Mouse (Mus musculus) heart, adult 8-10 months (tissue): ENCODE measurements around the gene Pabpc4. TPM values are rescaled to one million over a fixed set of nuclear protein-coding genes. Genes with fewer than 3 reads are reported as not detected.

Source experiments
- DNase-seq: peaks from one replicate; pipeline ENCODE4 v3.0.0; 2022; ENCODE audit warnings: low spot score
- total RNA-seq, 4 experiments: library from RNA; stranded (reverse); gene quantifications; 2 replicates each; pipeline ENCODE4 v1.2.4; 2022

Gene Pabpc4
- total RNA-seq: 100 to 1,000 TPM; 323 to 392 (median 367) TPM

DNA sequence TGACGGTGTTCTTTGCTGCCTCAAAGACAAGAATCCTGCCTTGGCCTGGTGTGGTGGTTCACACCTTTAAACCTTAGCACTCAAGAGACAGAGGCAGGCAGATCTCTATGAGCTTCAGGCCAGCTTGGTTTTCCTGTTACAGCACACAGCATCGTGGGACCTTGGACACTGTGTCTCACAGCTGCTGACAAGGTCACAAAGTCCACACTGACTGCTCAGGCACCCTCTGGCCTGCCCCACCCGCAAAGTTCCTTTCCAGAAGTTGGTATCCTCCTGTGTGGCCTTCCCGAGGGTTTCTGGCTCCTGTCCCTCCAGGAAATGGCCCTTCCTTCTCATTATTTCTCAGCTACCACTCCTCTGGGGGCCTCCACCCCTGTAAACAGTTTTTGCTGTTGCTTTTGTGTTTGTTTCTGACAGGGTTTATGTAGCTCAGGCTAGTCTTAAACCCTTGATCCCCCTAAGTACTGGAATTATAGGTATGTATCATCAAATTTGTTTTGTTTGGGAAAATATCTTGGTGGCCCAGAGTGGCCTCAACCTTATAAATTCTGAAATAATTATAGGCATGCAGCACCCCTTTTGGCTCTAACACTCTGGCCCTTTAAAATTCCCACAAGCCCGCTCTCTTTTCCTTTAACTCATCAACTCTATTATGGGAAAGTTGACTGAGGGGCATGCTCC lies at the start of gene Pabpc4:
Pabpc4 (plus strand) TSS at position 631 of the 681 bp plus-strand sequence.
- no peak for DNase-seq

- DNase-seq: no peak
Measured at GRCm38 (mm10) chr4:123213975-123214374, 48.2 kb upstream of the Pabpc4 start.

- no peak for DNase-seq
Measured at GRCm38 (mm10) chr4:123215367-123215766, 46.8 kb upstream of the Pabpc4 start.

- DNase-seq: no peak
Measured at GRCm38 (mm10) chr4:123216782-123217181, 45.4 kb upstream of the Pabpc4 start.

DNA sequence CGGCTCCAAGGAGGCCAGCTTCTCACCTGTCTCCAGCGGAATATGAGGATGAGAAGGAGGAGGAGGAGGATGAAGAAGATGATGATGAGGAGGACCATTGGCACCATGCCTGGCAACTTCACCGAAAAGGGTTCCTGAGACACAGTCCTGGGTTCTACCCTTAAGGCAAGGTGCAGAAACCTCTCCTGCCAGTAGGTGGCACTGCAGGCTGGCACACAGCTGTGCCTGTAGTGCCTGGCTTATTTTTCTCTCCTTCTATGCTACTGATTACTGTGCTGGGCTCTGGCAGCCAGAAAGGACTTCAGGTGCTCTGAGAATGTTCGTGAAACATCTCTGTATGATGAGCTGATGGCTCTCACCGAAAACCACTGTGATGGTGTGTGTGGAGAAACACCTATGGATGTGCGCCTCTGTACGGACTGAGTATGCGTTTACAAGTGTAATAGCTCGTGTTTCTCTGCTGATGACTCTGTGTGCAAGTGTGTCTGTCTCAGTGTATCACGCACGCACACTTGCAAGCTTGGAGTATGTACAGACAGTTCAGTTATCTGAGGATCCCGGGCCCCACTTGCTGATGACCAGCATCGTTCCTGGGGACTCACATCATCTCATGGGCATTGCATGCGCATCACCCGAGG lies 42.3 kb upstream of the Pabpc4 start:
- DNase-seq: no peak

- DNase-seq: no peak
Measured at GRCm38 (mm10) chr4:123220637-123221036, 41.5 kb upstream of the Pabpc4 start.

DNA sequence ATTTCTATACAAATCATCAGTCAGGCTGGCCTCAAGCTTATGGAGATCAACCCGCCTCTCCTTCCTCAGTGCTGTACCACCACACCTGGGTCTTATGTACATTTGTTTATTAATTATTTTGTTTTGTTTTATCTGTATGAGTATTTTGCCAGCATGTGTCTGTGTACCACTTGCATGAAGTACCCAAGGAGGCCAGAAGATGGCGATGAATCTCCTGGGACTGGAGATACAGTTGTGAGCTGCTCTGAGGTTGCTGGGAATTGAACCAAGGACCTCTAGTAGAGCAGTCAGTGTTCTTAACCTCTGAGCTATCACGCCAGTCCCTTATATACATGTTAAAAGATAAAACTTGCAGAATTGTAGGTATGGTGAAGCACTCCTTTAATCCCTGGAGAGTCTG lies 38.8 kb upstream of the Pabpc4 start:
- DNase-seq: no peak

DNA sequence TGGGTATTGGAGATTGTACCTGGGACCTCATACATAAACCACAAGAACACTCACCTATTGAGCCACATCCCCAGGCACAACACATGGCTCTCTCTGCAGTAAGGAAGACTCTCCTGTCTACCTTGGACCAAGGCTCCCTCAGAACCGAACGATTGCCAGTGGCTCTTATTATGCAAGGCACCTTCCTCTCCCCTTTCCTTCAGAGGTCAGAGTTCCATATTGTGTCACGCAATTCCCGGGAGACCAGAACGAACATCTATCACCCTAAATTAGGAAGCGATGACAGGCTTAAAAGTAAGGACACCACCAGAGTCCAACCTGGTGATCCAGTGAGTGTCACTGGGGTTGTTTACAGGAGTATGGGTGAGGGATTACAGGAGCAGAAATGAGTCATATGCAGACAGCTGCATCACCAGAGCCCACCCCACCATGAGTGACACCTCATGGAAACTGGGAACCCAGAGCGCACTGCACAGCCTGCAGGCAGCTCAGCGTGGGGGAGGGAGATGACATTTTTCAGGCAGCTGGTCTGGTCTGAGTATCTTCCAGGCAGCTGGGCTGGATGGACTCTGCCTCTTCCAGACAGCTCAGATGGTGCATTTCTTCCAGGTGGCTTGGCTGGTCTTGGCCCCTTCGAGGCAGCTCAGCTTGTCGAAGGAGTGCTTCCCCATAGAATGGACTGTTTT lies 36.3 kb upstream of the Pabpc4 start:
- DNase-seq: peak; percentile 66

DNA sequence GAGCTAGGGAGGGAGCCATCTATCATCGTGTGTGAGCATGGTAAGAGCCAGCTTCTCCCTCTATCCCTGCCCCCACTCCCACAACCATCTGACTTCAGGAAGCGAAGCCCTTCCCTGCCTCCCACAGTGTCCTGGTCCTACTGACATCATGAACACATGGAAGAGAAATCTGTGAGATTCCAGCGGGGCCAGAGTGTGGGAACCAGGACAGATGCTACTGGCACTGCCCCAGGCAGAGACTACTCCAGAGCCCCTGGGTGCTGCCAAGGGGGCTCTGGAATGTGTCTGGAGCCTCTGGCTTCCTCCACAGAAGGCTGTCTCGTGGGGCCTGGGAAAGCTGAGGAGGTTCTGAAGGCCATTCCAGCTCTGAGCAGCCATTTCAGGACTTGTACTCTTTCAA lies 34.4 kb upstream of the Pabpc4 start:
- peak; percentile 81 for DNase-seq

DNA sequence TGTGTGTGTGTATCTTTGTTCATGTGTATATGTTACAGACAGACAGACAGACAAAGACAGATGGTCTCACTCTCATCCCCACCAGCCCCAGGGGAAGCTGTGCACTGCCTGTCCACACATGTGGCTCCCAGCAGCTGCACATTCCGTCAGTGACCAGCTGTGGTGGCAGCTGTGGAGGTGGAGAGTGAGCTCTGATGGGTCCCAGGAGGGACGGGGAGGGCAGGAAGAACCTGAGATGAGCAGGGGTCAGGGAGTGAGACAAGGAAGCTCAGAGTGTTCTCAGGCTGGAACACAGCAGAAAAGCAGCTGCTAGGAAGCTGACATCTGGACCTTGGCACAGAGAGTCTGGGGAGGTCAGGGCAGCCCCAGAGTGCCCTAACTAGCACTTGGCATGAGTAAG lies 33.9 kb upstream of the Pabpc4 start:
- peak; percentile 81 for DNase-seq

- DNase-seq: peak; percentile 48
Measured at GRCm38 (mm10) chr4:123229166-123229565, 33.0 kb upstream of the Pabpc4 start.

DNA sequence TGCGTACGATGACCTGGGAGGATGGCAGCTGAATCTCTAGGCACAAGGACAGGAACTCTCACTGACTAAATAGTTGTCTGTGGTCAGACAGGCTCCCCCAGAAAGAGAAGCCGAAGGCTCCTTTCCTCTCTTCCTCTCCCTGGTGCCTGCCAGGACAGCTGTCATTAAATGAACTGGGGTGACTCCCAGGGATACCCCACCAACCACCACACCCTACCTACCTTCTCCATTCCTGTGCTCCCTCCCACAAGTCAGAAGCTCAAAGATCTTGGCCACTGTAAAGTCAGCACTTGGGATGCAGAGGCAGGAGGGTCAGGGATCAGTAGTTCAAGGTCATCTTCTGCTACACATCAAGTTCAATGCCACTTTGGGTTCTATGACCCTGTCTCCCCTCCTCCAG lies 29.3 kb upstream of the Pabpc4 start:
- DNase-seq: no peak

DNA sequence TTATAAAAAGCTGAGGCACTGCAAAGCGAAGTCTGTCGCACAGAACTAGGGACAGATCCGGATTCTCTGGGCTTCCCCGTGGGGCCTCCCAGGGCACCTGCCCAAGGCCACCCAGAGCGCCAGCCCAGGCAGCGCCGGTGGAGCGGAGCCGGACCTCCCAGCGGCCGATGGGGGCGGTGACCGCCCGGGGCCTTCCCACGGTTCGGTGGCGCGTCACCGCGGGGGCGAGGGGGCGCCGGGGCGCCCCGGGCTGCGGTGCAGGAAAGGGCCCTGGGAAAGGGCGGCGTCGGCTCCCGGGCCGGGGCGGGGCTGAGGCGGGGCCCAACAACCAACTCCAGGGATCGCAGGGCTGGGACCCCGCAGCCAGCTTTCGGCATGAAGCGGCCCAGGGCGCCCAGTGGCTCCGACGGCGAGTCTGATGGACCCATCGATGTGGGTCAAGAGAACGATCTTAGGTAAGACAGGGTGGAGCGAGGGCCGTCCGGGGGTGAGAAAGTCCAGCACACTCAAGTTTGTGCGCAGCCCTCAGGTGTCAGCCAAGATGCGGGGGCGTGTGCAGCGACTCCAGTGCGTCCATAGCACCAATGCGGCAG lies 28.6 kb upstream of the Pabpc4 start, which contains the start of gene Heyl:
Heyl (plus strand) TSS at position 65 of the 593 bp plus-strand sequence.
- DNase-seq: peak; percentile 57

DNA sequence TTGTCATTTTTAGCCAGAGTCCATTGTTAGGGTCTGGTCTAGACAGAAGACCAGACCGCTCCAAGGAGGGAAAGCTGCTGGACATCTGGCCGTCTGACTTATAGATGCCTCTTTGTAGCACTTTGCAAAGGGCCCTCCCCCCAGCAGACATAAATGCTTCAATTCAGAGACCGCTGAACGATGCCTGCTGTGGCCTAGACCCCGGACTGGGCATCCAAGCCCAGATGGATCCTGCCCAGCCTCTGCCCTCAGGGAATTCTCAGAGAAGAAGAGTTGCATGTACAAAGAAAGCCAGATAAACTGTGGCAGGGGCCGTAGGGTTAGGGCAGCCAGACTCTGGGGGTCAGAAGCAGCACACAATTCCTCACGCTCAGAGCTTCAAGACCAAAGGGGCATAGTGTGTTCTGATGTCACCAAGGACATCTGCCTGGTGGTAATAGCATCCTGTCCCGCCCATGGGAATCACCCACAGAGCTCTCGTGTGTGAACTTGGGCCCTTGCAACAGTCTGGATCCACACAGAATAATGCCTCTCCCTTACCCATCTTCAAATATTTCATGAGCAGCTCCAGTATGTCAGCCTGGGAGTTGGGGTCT lies 26.2 kb upstream of the Pabpc4 start:
- no peak for DNase-seq

- DNase-seq: no peak
Measured at GRCm38 (mm10) chr4:123236431-123237031, 25.6 kb upstream of the Pabpc4 start.

DNA sequence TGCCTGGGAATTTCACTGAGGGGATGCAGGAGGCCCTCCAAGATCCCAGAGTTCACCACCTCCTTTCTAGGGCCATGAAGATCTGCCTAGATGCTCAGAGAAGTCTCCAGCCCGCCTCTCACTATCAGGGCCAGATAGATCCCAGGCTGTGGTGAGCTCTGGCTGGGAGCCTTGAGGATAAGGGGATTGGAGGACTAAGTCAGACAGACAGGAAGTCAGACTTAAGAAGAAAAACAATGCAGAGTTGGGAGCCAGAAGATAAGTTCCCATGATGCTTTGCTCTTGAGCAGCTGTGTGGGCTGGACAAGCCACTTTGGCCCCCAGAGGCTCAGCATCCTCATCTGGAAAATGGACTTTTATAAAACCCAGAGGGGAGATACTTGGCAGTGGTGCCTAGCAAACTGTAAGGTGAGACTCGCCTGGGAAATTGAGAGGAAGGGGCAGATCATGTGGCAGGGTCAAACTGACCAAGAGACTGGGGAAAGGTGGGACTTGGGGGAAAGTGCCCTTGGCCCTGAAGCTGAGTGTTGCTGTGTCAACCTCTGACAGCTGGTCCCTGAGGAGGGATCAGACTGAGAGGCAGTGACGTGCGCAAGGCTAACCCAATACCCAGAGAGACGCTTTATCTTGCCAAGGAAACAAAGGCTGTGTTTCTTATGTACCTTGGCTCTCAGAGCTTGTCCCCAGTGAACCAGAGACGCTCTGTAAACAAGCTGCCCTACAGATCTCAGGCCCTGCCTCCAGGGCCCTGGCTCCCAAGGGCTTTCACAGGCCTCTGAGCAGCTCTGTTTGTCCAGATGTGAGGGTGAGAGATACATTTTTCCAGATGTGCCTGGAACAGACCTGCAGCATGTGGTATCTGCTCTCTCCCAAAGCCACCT lies 24.5 kb upstream of the Pabpc4 start:
- peak; percentile 85 for DNase-seq

GRCm38 (mm10) chr4:123239361-123240203 lies 22.6 kb upstream of the Pabpc4 start:
- peak; percentile 66 for DNase-seq

DNA sequence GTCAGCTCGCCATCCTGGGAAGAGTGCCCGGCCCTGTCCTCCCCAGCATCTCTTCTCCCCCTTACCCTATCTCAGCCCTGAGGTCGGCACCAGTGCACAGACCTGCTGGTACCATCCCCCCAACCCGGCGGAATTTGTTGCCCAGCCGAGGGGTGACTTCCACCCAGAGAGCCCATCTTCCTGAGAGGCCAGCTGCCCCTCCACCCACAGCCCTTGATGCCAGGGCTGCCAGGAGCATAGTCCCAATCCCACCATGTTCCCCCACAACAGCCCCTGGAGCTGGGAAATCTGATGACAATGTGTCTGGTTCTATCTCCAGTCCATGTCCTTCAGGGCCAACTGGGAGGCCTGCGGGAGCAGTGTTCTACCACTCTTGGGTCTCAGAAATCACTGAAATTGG lies 15.9 kb upstream of the Pabpc4 start:
- no peak for DNase-seq

DNA sequence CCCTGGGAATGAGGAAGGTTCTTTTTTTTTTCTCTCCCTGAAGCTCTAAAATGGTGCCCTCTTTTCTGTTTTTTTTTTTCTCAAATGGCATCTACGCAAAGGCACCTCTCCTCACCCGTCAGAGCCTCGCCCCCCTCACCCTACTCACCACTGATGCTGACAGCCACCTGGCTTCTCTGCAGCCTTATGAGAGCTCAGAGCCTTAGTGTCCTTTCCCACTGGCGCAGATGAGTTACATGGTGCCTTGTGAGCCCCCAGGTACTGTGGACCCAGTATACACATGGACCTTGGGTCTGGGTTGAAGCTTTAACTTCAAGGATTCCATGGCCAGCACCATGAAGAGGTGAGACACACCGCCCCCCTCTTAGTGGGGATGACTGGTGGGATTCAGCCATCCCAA lies 15.5 kb upstream of the Pabpc4 start:
- DNase-seq: no peak
